Mouse (Mus musculus) CH12.LX (cell line): ENCODE measurements around the gene Ints4. TPM values are rescaled to one million over a fixed set of nuclear protein-coding genes. Genes with fewer than 3 reads are reported as not detected.

ENCODE experiments used
- DNase-seq: peaks from one replicate; pipeline ENCODE4 v3.0.0-alpha.2; 2013; ENCODE audit errors: extremely low read depth
- H3K27ac ChIP-seq: 2 replicates; pipeline ENCODE4 v1.5.1; 2012; ENCODE audit warnings: low read depth, mild to moderate bottlenecking, control low read depth, moderate library complexity; ENCODE audit not compliant: insufficient read depth
- H3K27me3 ChIP-seq: replicated peaks from 2 replicates; pipeline ENCODE3; 2012; ENCODE audit warnings: inconsistent platforms
- H3K36me3 ChIP-seq, 2 experiments: replicated peaks in 1 of 2; 2 replicates each; pipeline versions ENCODE3 to v1.6.1; 2012; ENCODE audit warnings: inconsistent platforms in 1 of 2, low read length in 1 of 2, mild to moderate bottlenecking in 1 of 2, mixed read lengths in 1 of 2, moderate library complexity in 1 of 2; ENCODE audit not compliant: control insufficient read depth in 1 of 2, insufficient read depth in 1 of 2
- H3K4me1 ChIP-seq, 2 experiments: 2 replicates each; pipeline ENCODE4 v1.6.1; 2012; ENCODE audit warnings: inconsistent platforms in 1 of 2, moderate library complexity in 1 of 2; ENCODE audit not compliant: insufficient read depth in 2 of 2, control insufficient read depth in 1 of 2
- H3K4me2 ChIP-seq: 2 replicates; pipeline ENCODE4 v1.6.1; 2012; ENCODE audit warnings: low read depth, mild to moderate bottlenecking, control low read depth; ENCODE audit not compliant: poor library complexity, insufficient read depth, severe bottlenecking
- H3K4me3 ChIP-seq, 3 experiments: fragments of 150-350 bp in 1 of 3; sonication (generic) in 1 of 3; replicated peaks in 1 of 3; 2 replicates each; pipeline versions ENCODE3 to v1.5.1; 2011 to 2012; ENCODE audit warnings: low read depth in 2 of 3, low read length in 2 of 3, mild to moderate bottlenecking in 2 of 3, moderate library complexity in 2 of 3, control low read depth in 1 of 3, improper control_type of control experiment in 1 of 3, inconsistent platforms in 1 of 3, mixed read lengths in 1 of 3; ENCODE audit not compliant: poor library complexity in 1 of 3
- H3K79me2 ChIP-seq: replicated peaks from 2 replicates; pipeline ENCODE4 v1.6.1; 2012; ENCODE audit warnings: mild to moderate bottlenecking, moderate library complexity; ENCODE audit not compliant: control insufficient read depth, poor library complexity, insufficient read depth, severe bottlenecking; ENCODE audit errors: extremely low read depth
- H3K9ac ChIP-seq: 2 replicates; pipeline ENCODE4 v1.6.1; 2012; ENCODE audit warnings: low read depth, mild to moderate bottlenecking, control low read depth, moderate library complexity; ENCODE audit not compliant: insufficient read depth
- H3K9me3 ChIP-seq: replicated peaks from 2 replicates; pipeline ENCODE3; 2012; ENCODE audit warnings: low read length, inconsistent platforms, mixed read lengths
- ETS1 ChIP-seq: conservative IDR thresholded peaks from 2 replicates; pipeline ENCODE4 v1.6.1; 2012; ENCODE audit warnings: low read depth, mild to moderate bottlenecking, inconsistent platforms, low read length, improper control_type of control experiment, moderate library complexity
- GABPA ChIP-seq: IDR thresholded peaks from 2 replicates; pipeline ENCODE4 v1.6.1; 2012; ENCODE audit warnings: low read depth, low read length, improper control_type of control experiment, inconsistent platforms; ENCODE audit not compliant: insufficient replicate concordance
- KAT2A ChIP-seq: IDR thresholded peaks from 2 replicates; pipeline ENCODE4 v1.6.1; 2012; ENCODE audit warnings: low read length, improper control_type of control experiment, inconsistent platforms; ENCODE audit not compliant: insufficient replicate concordance
- MAX ChIP-seq: IDR thresholded peaks from 2 replicates; pipeline ENCODE4 v1.6.1; 2011; ENCODE audit warnings: low read length, improper control_type of control experiment
- MXI1 ChIP-seq: IDR thresholded peaks from 2 replicates; pipeline ENCODE4 v1.6.1; 2011; ENCODE audit warnings: mild to moderate bottlenecking, low read depth, low read length, improper control_type of control experiment
- UBTF ChIP-seq: IDR thresholded peaks from 2 replicates; pipeline ENCODE4 v1.6.1; 2012; ENCODE audit warnings: low read depth, mild to moderate bottlenecking, inconsistent platforms, low read length, improper control_type of control experiment, moderate library complexity
- USF1 ChIP-seq: IDR thresholded peaks from 2 replicates; pipeline ENCODE4 v1.6.1; 2014; ENCODE audit warnings: low read depth, mild to moderate bottlenecking, inconsistent platforms, low read length, improper control_type of control experiment
- USF2 ChIP-seq: conservative IDR thresholded peaks from 2 replicates; pipeline ENCODE4 v1.6.1; 2011; ENCODE audit warnings: low read depth, low read length, improper control_type of control experiment
- ZKSCAN1 ChIP-seq: IDR thresholded peaks from 2 replicates; pipeline ENCODE4 v1.6.1; 2012; ENCODE audit warnings: low read depth, inconsistent platforms, low read length, improper control_type of control experiment, borderline replicate concordance
- ZMIZ1 ChIP-seq: IDR thresholded peaks from 2 replicates; pipeline ENCODE4 v1.6.1; 2012; ENCODE audit warnings: low read depth, mild to moderate bottlenecking, inconsistent platforms, low read length, improper control_type of control experiment
- ZNF384 ChIP-seq: IDR thresholded peaks from 2 replicates; pipeline ENCODE4 v1.6.1; 2012; ENCODE audit warnings: low read depth, low read length, improper control_type of control experiment, inconsistent platforms
- dilution Hi-C: fragments of 300-500 bp; cut with MboI; formaldehyde crosslinking; loops from 2 replicates; pipeline ENCODE4 v1.14.3; 2020; ENCODE audit warnings: low sequenced_read_pairs; ENCODE audit not compliant: extremely low pct_unique_long_range_greater_than_20kb, extremely low pct_ligation_motif_present
- in situ Hi-C: fragments of 300-500 bp; cut with MboI; formaldehyde crosslinking; loops from 3 replicates; pipeline ENCODE4 v1.14.3; 2019; ENCODE audit warnings: low sequenced_read_pairs, low pct_ligation_motif_present, low pct_unique_long_range_greater_than_20kb, mixed read lengths
- polyA plus RNA-seq: library from polyadenylated mRNA; unstranded; fragments of >175 nt; gene quantifications from 2 replicates; pipeline ENCODE4 v1.2.1, GENCODE M21; 2012; ENCODE audit warnings: low read depth; ENCODE audit not compliant: insufficient read length
- total RNA-seq, 2 experiments: library from RNA; depleted of rRNA; stranded (reverse); fragments of 300-350 nt in 1 of 2; fragments of >200 nt in 1 of 2; gene quantifications; 2 replicates each; pipeline ENCODE4 v1.2.3; 2012 to 2014

The Ints4 gene
- total and polyA plus RNA-seq, 3 experiments = 46.6 to 77.2 (median 67.9) TPM

DNA sequence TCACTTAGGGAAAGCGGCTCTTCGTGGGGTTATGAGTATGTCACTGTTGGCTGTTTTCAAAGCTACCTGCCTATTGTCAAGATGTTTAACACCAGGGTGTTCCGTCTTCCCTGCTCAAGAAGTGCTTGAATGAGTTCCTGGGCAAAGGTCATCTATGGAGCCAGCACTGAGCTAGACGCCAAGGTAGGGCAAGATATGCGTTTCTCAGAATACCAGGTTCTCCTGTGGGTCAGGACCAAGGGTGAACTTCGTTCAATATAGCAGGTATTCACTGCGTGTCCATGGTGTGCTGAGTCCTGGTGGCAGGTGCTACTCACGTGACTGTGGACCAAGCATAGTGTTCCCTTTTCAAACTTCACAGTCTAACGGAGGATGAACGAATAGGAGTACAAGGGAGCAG is 26.0 kb upstream of the Ints4 start:
- H3K4me2 ChIP-seq = no peak overlapping the region
- H3K36me3 ChIP-seq = no peaks in the 10 kb centered on the region

DNA sequence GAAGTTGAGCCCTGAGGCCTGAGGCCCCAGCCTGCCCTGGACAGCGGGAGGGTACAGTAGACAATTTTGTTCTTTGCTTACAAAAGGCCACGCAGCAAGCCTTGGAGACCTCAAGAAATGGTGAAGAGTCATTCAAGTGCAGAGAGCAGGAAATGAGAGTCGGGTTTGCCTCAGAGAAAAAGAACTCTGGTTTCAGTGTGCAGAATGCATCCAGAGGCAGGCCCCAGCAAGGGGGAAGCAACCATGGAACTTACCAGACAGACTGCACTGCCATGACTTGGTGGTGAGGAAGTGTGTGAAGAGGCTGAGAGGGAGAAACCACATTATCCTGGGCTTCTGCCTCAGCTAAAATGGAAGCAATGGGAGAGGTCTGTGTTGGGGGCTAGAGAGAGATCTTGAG is 25.2 kb upstream of the Ints4 start:
- dilution Hi-C loops = no loop called here
- Histone ChIP-seq H3K4me1 (peaks cover 8 to 21% of the 10 kb centered on the region in 2 experiments), H3K36me3 (no peaks in the 10 kb centered on the region), H3K9ac (no peak overlapping the region), H3K4me2 (no peak overlapping the region), H3K79me2 (no peaks in the 10 kb centered on the region), H3K4me3 (no peak overlapping the region), H3K27ac (no peak overlapping the region), H3K9me3 (no peaks in the 10 kb centered on the region), H3K27me3 (no peaks in the 10 kb centered on the region)
- TF ChIP-seq ZNF384 = no peak
- TF ChIP-seq ZKSCAN1 = no peak
- TF ChIP-seq ETS1 = no peak
- no peak for TF ChIP-seq UBTF
- no peak for TF ChIP-seq ZMIZ1
- no peak for TF ChIP-seq USF2
- no peak for TF ChIP-seq GABPA
- no peak for TF ChIP-seq MAX
- peak; percentile 31 for DNase-seq
- in situ Hi-C loops = no loop called here

More for the DNA sequence above, 26.0 kb upstream of the Ints4 start:
- H3K27me3 ChIP-seq = no peaks in the 10 kb centered on the region
- peaks cover 8 to 21% of the 10 kb centered on the region in 2 experiments for H3K4me1 ChIP-seq
- H3K79me2 ChIP-seq = no peaks in the 10 kb centered on the region
- H3K27ac ChIP-seq = no peak overlapping the region
- no peak for DNase-seq
- no peaks in the 10 kb centered on the region for H3K9me3 ChIP-seq
- in situ Hi-C loops = no loop called here
- dilution Hi-C loops = no loop called here
- H3K9ac ChIP-seq = no peak overlapping the region
- no peak overlapping the region for H3K4me3 ChIP-seq
- no peak for TF ChIP-seq MXI1
- TF ChIP-seq MAX = no peak
- no peak for TF ChIP-seq USF1

DNA sequence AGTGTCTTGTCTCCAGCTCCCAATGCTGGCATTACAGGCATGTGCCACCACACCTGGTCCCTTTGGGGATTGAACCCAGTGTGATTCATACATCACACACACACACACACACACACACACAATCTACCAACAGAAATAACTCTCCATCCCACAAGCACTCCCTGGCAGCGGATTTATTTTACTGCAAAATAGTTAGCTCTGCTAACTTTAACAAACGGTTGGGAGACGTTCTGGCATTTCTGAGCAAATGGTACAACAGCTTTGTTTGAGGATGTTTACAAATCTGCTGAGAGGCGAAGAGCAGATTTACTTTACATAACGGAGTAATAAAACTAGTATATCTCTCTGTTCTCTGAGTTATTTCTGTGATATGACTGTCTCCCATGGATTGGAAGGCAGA is 7.8 kb upstream of the Ints4 start:
- Histone ChIP-seq H3K4me2 (no peak overlapping the region), H3K27ac (no peak overlapping the region), H3K27me3 (no peaks in the 10 kb centered on the region), H3K79me2 (no peaks in the 10 kb centered on the region), H3K4me1 (no peaks in the 10 kb centered on the region), H3K36me3 (no peaks in the 10 kb centered on the region), H3K9ac (no peak overlapping the region), H3K9me3 (no peaks in the 10 kb centered on the region), H3K4me3 (no peak overlapping the region)
- in situ Hi-C loops = no loop called here
- DNase-seq = no peak
- no peak for TF ChIP-seq MAX
- no peak for TF ChIP-seq ZNF384
- TF ChIP-seq KAT2A = no peak
- dilution Hi-C loops = no loop called here
